Mouse (Mus musculus): ENCODE measurements around the gene Rec114. TPM values are rescaled to one million over a fixed set of nuclear protein-coding genes. Genes with fewer than 3 reads are reported as not detected.

Gene Rec114
- polyA plus RNA-seq, 1 experiment from 2014 or later: 23.2 TPM

DNA sequence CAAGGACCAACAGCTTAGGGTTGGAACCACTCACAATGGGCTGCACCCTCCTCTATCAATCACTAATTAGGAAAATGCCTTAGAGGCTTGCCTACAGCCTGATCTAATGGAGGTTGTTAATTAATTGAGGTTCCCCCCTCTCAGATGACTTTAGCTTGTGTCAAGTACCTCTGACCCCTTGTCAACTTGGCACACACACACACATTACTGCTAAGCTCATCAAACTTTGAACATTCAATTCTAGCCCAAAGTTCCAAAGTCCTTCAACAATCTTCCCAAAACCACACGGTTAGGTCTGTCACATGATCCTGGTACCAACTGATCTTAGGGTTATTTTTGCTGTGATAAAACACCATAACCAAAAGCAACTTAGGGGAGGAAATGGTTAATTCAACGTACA, 26.9 kb downstream of the Rec114 start:
- H3K9ac ChIP-seq: no peak overlapping the region
- no peaks in the 10 kb centered on the region for H3K9me3 ChIP-seq (replicated peaks)
- no peaks in the 10 kb centered on the region for H3K36me3 ChIP-seq (replicated peaks)
- no peak overlapping the region for H3K27ac ChIP-seq (replicated peaks)
- ATAC-seq (ENCODE audit: insufficient read depth): no peak
- H3K4me2 ChIP-seq: no peak overlapping the region
- peaks cover 40% of the 10 kb centered on the region for H3K4me1 ChIP-seq (replicated peaks)
- no peak overlapping the region for H3K4me3 ChIP-seq (replicated peaks)
- H3K27me3 ChIP-seq: no peaks in the 10 kb centered on the region
- WGBS (ENCODE audit: insufficient replicate concordance): 16% methylated on average over 2 of the region's 2 CpGs

DNA sequence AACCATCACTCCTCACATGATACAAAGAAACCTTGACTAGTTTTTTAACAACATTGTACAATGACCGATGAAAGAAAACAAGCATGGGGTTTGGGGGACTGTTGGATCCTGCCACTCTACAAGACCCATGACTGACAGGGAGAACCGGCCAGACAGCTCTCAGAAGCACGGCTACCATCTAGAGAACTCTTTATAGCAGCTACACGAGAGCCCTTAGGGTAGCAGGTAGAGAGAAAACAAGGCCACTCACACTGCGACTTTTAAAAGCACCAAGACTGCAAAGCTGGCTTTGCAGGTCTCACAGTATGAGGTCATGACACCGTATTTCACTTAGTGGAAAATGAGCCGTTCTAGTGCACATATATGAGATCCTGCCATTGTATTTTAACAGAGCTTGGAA, 33.1 kb downstream of the Rec114 start:
- H3K36me3 ChIP-seq (replicated peaks): no peaks in the 10 kb centered on the region
- H3K9me3 ChIP-seq (replicated peaks): no peaks in the 10 kb centered on the region
- H3K9ac ChIP-seq: no peak overlapping the region
- ATAC-seq (ENCODE audit: insufficient read depth): no peak
- no peak overlapping the region for H3K27ac ChIP-seq (replicated peaks)
- no peak overlapping the region for H3K4me3 ChIP-seq (replicated peaks)
- H3K4me1 ChIP-seq (replicated peaks): no peaks in the 10 kb centered on the region
- no peak overlapping the region for H3K4me2 ChIP-seq
- WGBS (ENCODE audit: insufficient replicate concordance): 71% methylated on average over 7 of the region's 7 CpGs
- no peaks in the 10 kb centered on the region for H3K27me3 ChIP-seq

DNA sequence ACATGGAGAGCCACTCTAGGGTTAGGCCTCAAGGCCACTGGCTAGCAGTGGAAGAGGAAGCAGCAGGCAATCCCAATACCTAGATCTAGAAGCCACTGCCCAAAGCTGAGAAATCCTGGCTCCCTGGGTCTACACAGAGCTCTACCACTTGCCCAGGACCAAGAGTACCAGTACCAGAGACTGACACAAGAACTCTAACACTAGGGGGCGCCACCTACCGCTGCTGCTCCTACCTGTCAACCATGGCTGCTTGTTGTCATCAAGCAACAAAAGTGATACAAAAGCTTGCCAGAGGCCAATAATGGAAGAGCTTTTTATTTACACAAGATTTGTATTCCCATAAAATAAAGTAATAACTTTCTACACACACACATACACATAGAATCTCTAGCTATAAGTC, 33.8 kb downstream of the Rec114 start:
- no peak for ATAC-seq (ENCODE audit: insufficient read depth)
- no peak overlapping the region for H3K4me2 ChIP-seq
- H3K9me3 ChIP-seq (replicated peaks): no peaks in the 10 kb centered on the region
- no peaks in the 10 kb centered on the region for H3K4me1 ChIP-seq (replicated peaks)
- H3K9ac ChIP-seq: no peak overlapping the region
- no peak overlapping the region for H3K4me3 ChIP-seq (replicated peaks)
- H3K36me3 ChIP-seq (replicated peaks): no peaks in the 10 kb centered on the region
- 2% methylated on average over 2 of the region's 2 CpGs for WGBS (ENCODE audit: insufficient replicate concordance)
- no peak overlapping the region for H3K27ac ChIP-seq (replicated peaks)
- no peaks in the 10 kb centered on the region for H3K27me3 ChIP-seq

DNA sequence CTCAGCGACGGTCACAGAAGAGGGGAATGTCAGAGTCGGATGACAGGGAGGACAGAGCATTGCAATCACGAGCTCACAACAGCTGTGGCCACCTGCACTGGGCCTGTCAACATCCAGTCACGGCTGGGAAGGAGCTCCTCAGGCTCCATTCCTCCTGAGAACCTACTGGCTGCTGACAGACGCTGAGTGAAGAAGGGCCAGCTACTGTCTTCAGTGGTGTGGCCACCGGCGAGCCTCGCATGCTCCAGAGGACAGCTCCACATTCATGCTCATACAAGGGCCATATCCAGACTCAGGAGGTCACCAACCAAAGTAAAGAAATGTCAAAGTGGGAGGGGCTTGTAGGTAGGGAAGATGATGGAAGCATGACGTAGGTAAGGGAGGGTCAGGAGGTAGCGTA, 36.0 kb downstream of the Rec114 start:
- Histone ChIP-seq H3K9ac (no peak overlapping the region), H3K27me3 (0 out of 2 replicates have a peak, but pooled peaks cover under 1% of the 10 kb centered on the region), H3K4me2 (no peak overlapping the region), H3K27ac (replicated peaks) (no peak overlapping the region), H3K9me3 (replicated peaks) (no peaks in the 10 kb centered on the region), H3K4me1 (replicated peaks) (no peaks in the 10 kb centered on the region), H3K4me3 (replicated peaks) (no peak overlapping the region), H3K36me3 (replicated peaks) (no peaks in the 10 kb centered on the region)
- WGBS (ENCODE audit: insufficient replicate concordance): 70% methylated on average over 11 of the region's 11 CpGs
- ATAC-seq (ENCODE audit: insufficient read depth): no peak

DNA sequence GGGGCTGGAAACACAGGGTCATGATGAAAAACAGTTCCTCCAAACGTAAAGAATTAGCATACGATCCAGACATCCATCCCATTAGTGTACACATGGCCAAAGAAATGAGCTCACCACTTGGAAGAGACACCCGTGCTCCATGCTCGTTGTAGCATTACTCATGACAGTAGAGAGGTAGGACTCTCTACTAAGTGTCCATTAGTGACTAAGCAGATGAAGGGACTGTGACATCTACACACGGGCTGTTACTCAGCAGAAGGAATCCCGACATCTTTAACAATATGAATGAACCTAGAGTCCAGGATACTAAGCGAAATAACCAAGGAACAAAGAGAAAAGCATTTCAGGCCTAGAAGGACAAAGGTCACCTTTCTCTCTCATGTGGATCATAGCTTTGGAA, 37.7 kb downstream of the Rec114 start:
- H3K9ac ChIP-seq: no peak overlapping the region
- 70% methylated on average over 7 of the region's 7 CpGs for WGBS (ENCODE audit: insufficient replicate concordance)
- ATAC-seq (ENCODE audit: insufficient read depth): no peak

DNA sequence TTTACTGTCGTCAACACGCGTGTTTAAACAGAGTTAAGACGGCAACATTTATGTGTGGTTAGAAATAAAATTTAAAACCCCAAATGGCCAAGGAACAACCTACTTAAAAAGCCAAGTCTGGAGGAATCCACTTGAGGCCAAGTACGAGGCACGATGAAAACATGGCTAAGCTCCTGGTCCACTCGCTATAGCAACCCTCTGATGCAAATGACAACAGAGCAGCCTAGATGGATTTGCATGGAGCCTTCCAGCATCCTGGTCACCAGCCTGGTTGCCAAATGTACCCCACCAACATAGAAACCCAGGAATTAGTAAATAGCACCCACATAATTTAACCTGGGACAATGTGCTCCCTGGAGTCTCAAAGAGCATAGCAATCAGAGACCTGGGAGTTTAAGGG, 40.0 kb downstream of the Rec114 start:
- Histone ChIP-seq H3K4me2 (no peak overlapping the region), H3K9ac (no peak overlapping the region), H3K4me3 (replicated peaks) (no peak overlapping the region), H3K4me1 (replicated peaks) (no peaks in the 10 kb centered on the region), H3K27me3 (peaks cover 14% of the 10 kb centered on the region; the same call in 1 of the 2 replicates), H3K36me3 (replicated peaks) (no peaks in the 10 kb centered on the region), H3K27ac (replicated peaks) (no peak overlapping the region), H3K9me3 (replicated peaks) (no peaks in the 10 kb centered on the region)
- ATAC-seq (ENCODE audit: insufficient read depth): no peak
- 86% methylated on average over 7 of the region's 7 CpGs for WGBS (ENCODE audit: insufficient replicate concordance)

More for the DNA sequence above, 37.7 kb downstream of the Rec114 start:
- Histone ChIP-seq H3K36me3 (replicated peaks) (no peaks in the 10 kb centered on the region), H3K27me3 (0 out of 2 replicates have a peak, but pooled peaks cover 9% of the 10 kb centered on the region), H3K27ac (replicated peaks) (no peak overlapping the region), H3K4me3 (replicated peaks) (no peak overlapping the region), H3K4me2 (no peak overlapping the region), H3K9me3 (replicated peaks) (no peaks in the 10 kb centered on the region), H3K4me1 (replicated peaks) (no peaks in the 10 kb centered on the region)

DNA sequence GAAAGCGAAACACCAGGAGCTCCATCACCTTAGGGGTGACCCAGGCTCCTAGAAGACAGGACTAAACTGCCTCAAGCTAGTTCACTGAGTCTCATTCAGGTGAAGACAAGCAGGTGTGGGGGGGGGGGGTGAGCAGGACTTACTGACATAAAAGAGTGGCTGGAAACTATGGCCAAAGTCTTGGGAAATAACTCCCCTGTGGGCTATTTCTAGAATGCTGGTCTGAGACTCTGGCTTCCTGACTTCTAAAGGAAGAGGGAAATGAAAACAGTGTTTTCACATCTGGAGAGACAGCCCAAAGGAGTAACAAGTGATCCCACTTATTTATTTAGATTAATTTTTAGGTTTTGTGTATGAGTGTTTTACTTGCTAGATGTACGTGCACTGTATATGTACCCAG, 42.0 kb downstream of the Rec114 start:
- Histone ChIP-seq H3K9ac (no peak overlapping the region), H3K27ac (replicated peaks) (no peak overlapping the region), H3K27me3 (peaks cover 14% of the 10 kb centered on the region; the same call in 1 of the 2 replicates), H3K9me3 (replicated peaks) (no peaks in the 10 kb centered on the region), H3K4me2 (no peak overlapping the region), H3K4me3 (replicated peaks) (no peak overlapping the region), H3K4me1 (replicated peaks) (no peaks in the 10 kb centered on the region), H3K36me3 (replicated peaks) (no peaks in the 10 kb centered on the region)
- 75% methylated on average over 2 of the region's 2 CpGs for WGBS (ENCODE audit: insufficient replicate concordance)
- ATAC-seq (ENCODE audit: insufficient read depth): no peak

DNA sequence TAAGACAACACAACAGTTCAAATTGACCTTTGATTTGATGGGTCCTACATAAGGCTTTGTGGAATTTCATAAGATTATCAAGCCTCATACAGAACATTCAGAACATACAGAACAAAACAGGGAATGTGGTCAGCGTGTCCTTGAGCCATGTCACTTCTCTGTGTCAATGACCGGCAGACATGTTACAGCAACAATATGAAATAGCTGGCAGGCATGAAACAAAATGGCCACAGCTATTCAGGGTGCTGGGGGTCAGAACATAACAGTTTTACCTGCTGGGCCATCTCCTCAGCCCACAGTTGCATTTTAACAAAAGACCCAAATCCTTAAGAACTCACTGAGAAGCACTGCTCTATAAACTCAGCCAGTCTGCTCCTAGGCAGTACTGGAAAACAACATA, 45.3 kb downstream of the Rec114 start:
- Histone ChIP-seq H3K4me2 (no peak overlapping the region), H3K27me3 (peaks cover 14% of the 10 kb centered on the region; the same call in 1 of the 2 replicates), H3K9ac (no peak overlapping the region), H3K4me3 (replicated peaks) (no peak overlapping the region), H3K27ac (replicated peaks) (no peak overlapping the region), H3K4me1 (replicated peaks) (no peaks in the 10 kb centered on the region), H3K36me3 (replicated peaks) (no peaks in the 10 kb centered on the region), H3K9me3 (replicated peaks) (no peaks in the 10 kb centered on the region)
- no peak for ATAC-seq (ENCODE audit: insufficient read depth)
- 80% methylated on average over 2 of the region's 2 CpGs for WGBS (ENCODE audit: insufficient replicate concordance)

DNA sequence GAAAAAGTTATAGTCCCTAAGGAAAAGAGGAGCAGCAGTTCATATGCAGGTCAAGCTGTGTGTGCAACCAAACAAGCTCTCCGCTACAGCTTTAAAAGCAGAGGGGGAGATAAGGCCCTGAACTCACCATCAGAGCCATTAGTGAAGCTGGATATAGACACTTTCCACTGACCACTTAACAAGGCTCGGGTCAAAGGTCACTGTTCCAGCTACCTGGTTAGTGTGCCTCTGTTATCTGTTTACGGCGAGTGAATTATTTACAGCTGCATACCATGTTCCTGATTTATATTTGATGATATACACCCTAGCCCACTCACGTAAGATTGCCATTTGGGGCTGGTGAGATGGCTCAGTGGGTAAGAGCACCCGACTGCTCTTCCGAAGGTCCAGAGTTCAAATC, 52.3 kb downstream of the Rec114 start:
- no peaks in the 10 kb centered on the region for H3K9me3 ChIP-seq (replicated peaks)
- WGBS (ENCODE audit: insufficient replicate concordance): 69% methylated on average over 7 of the region's 7 CpGs
- H3K27ac ChIP-seq (replicated peaks): no peak overlapping the region
- no peak for ATAC-seq (ENCODE audit: insufficient read depth)
- no peaks in the 10 kb centered on the region for H3K36me3 ChIP-seq (replicated peaks)
- H3K4me3 ChIP-seq (replicated peaks): no peak overlapping the region
- no peaks in the 10 kb centered on the region for H3K4me1 ChIP-seq (replicated peaks)
- no peak overlapping the region for H3K9ac ChIP-seq
- H3K27me3 ChIP-seq: no peaks in the 10 kb centered on the region
- H3K4me2 ChIP-seq: no peak overlapping the region

DNA sequence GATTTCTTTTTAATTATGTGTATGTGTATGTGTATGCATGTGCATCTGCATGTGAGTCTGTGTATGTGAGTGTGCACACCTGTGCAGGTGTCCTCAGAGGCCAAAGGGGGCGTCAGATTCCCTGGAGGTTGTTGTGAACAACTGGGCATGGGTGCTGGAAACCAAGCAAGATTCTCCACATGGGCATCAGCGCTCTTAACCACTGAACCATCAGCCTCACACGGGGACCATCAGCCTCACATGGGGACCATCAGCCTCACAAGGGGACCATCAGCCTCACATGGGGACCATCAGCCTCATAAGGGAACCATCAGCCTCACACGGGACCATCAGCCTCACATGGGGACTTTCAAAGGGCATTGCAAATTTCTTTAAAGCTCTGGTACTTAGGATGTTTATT, 53.1 kb downstream of the Rec114 start:
- Histone ChIP-seq H3K4me1 (replicated peaks) (no peaks in the 10 kb centered on the region), H3K9ac (no peak overlapping the region), H3K4me3 (replicated peaks) (no peak overlapping the region), H3K9me3 (replicated peaks) (no peaks in the 10 kb centered on the region), H3K36me3 (replicated peaks) (no peaks in the 10 kb centered on the region), H3K27me3 (no peaks in the 10 kb centered on the region), H3K4me2 (no peak overlapping the region), H3K27ac (replicated peaks) (no peak overlapping the region)
- no peak for ATAC-seq (ENCODE audit: insufficient read depth)
- WGBS (ENCODE audit: insufficient replicate concordance): 70% methylated on average over 4 of the region's 4 CpGs

DNA sequence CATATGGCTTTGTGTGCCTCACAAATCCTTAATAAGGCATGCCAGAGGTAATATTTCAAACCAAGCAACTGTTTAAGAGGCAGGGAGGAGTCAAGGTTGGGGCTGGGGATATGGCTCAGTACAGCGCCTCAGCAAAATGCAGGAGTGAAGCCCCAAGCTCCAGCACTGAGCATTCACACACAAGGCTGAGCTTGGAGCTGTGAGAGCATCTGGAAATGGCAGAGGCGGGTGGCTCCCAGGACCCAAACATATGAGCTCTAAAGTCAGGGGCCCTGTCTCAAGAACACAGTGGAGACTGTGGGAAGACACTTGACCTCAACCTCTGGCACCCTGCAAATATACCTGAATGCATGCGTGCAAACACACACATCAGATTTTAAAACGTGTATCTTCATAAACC, 55.7 kb downstream of the Rec114 start:
- Histone ChIP-seq H3K9me3 (replicated peaks) (no peaks in the 10 kb centered on the region), H3K27ac (replicated peaks) (no peak overlapping the region), H3K9ac (no peak overlapping the region), H3K4me1 (replicated peaks) (no peaks in the 10 kb centered on the region), H3K36me3 (replicated peaks) (no peaks in the 10 kb centered on the region), H3K27me3 (no peaks in the 10 kb centered on the region), H3K4me3 (replicated peaks) (no peak overlapping the region), H3K4me2 (no peak overlapping the region)
- WGBS (ENCODE audit: insufficient replicate concordance): 67% methylated on average over 4 of the region's 4 CpGs
- no peak for ATAC-seq (ENCODE audit: insufficient read depth)

DNA sequence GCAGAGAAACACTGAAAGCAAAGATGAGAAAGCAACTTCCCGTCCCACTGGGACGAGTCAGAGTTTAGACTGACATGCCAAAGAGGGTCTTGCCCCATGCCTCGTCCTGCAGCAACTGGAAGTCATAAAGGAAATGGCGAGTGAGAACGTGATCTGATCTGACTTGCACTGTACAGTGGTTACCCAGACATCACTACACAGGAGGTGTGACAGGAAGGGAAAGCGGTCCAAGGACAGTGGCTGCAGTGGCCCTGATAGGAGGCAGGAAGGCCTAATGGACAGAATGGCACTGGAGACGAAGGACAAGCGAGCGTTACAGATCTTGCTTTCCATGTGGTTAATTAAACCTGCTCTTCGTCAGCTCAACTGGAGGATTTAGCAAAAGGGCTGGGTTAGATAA, 58.5 kb downstream of the Rec114 start:
- Histone ChIP-seq H3K9ac (no peak overlapping the region), H3K36me3 (replicated peaks) (no peaks in the 10 kb centered on the region), H3K9me3 (replicated peaks) (no peaks in the 10 kb centered on the region), H3K27me3 (no peaks in the 10 kb centered on the region), H3K27ac (replicated peaks) (no peak overlapping the region), H3K4me3 (replicated peaks) (no peak overlapping the region), H3K4me2 (no peak overlapping the region), H3K4me1 (replicated peaks) (no peaks in the 10 kb centered on the region)
- WGBS (ENCODE audit: insufficient replicate concordance): 30% methylated on average over 10 of the region's 10 CpGs
- no peak for ATAC-seq (ENCODE audit: insufficient read depth)
